Mouse (Mus musculus) spleen, adult 12 weeks (tissue): ENCODE results near the gene Itgbl1.
"Not testable (repeated sequence)": the region's sequence is repeated elsewhere in the genome, so short reads cannot be mapped to it uniquely, and the experiment has no call there.

Experiments
- DNase-seq: peaks from one replicate; pipeline ENCODE4 v3.0.0; 2022; ENCODE audit warnings: low spot score

Gene Itgbl1

GRCm38 (mm10) chr14:123659921-123660385 lies at the start of gene Itgbl1:
TSS of gene Itgbl1 (plus strand) at chr14:123659971.
- no peak for DNase-seq

- DNase-seq, result no peak
Observed at GRCm38 (mm10) chr14:123622969-123623368, 36.8 kb upstream of the Itgbl1 start.

- DNase-seq, result no peak
Observed at GRCm38 (mm10) chr14:123626501-123627179, 33.1 kb upstream of the Itgbl1 start, which contains the start of gene Nalcn. TSS of gene Nalcn (minus strand) at chr14:123627144.

- no peak for DNase-seq
Observed at GRCm38 (mm10) chr14:123627180-123627562, 32.6 kb upstream of the Itgbl1 start.

- no peak for DNase-seq
Observed at GRCm38 (mm10) chr14:123661091-123661491, 1.3 kb downstream of the Itgbl1 start.

GRCm38 (mm10) chr14:123662386-123662785 lies 2.6 kb downstream of the Itgbl1 start:
- DNase-seq, result no peak

- DNase-seq, result no peak
Observed at GRCm38 (mm10) chr14:123663206-123663605, 3.4 kb downstream of the Itgbl1 start.

GRCm38 (mm10) chr14:123664451-123664850 lies 4.7 kb downstream of the Itgbl1 start:
- DNase-seq, result no peak

GRCm38 (mm10) chr14:123671076-123671475 lies 11.3 kb downstream of the Itgbl1 start:
- not testable (repeated sequence) for DNase-seq

GRCm38 (mm10) chr14:123678091-123678490 lies 18.3 kb downstream of the Itgbl1 start:
- no peak for DNase-seq

GRCm38 (mm10) chr14:123714751-123715150 lies 55.0 kb downstream of the Itgbl1 start:
- DNase-seq, result no peak

GRCm38 (mm10) chr14:123742055-123742454 lies 82.3 kb downstream of the Itgbl1 start:
- no peak for DNase-seq

- DNase-seq, result no peak
Observed at GRCm38 (mm10) chr14:123751017-123751416, 91.2 kb downstream of the Itgbl1 start.

- DNase-seq, result no peak
Observed at GRCm38 (mm10) chr14:123759534-123759933, 99.8 kb downstream of the Itgbl1 start.

- DNase-seq, result no peak
Observed at GRCm38 (mm10) chr14:123760079-123760478, 100.3 kb downstream of the Itgbl1 start.

GRCm38 (mm10) chr14:123801744-123802143 lies 142.0 kb downstream of the Itgbl1 start:
- DNase-seq, result no peak

GRCm38 (mm10) chr14:123837662-123838061 lies 177.9 kb downstream of the Itgbl1 start:
- no peak for DNase-seq

- no peak for DNase-seq
Observed at GRCm38 (mm10) chr14:123843675-123844425, 184.1 kb downstream of the Itgbl1 start.

- DNase-seq, result no peak
Observed at GRCm38 (mm10) chr14:123864531-123864930, 204.8 kb downstream of the Itgbl1 start.

- DNase-seq, result no peak
Observed at GRCm38 (mm10) chr14:123865779-123866726, 206.3 kb downstream of the Itgbl1 start.

GRCm38 (mm10) chr14:123927903-123928302 lies 268.1 kb downstream of the Itgbl1 start:
- DNase-seq, result no peak

- no peak for DNase-seq
Observed at GRCm38 (mm10) chr14:123966531-123966930, 306.8 kb downstream of the Itgbl1 start.
